Mouse (Mus musculus): ENCODE results near the gene Sh3bgr. TPM values are rescaled to one million over a fixed set of nuclear protein-coding genes. Genes with fewer than 3 reads are reported as not detected.

Gene Sh3bgr
- polyA plus RNA-seq, 1 experiment from 2014 or later, result 6.0 TPM

- H3K9me3 ChIP-seq (ENCODE audit: control insufficient read depth, low read length), result 0 out of 2 replicates have a peak, but pooled peaks cover 2% of the 10 kb centered on the region
- no peaks in the 10 kb centered on the region for H3K36me3 ChIP-seq (ENCODE audit: control insufficient read depth, insufficient read depth, low read length)
- no peak overlapping the region for H3K4me2 ChIP-seq
- H3K27me3 ChIP-seq (replicated peaks; ENCODE audit: control insufficient read depth, insufficient read depth, low read length), result no peaks in the 10 kb centered on the region
- H3K9ac ChIP-seq (ENCODE audit: low read depth, low read length), result no peak overlapping the region
- H3K4me3 ChIP-seq (ENCODE audit: low read depth, low read length), result no peak overlapping the region
- DNase-seq (ENCODE audit: low spot score) (no peak), ATAC-seq (replicated peaks; ENCODE audit: low FRiP score) (no peak)
- H3K27ac ChIP-seq (ENCODE audit: low read depth, low read length), result no peak overlapping the region
- H3K4me1 ChIP-seq (replicated peaks; ENCODE audit: control insufficient read depth, insufficient read depth, low read length), result no peaks in the 10 kb centered on the region
- WGBS, result 89% methylated on average over 7 of the region's 7 CpGs
Measured at GRCm38 (mm10) chr16:96249635-96250034, 49.4 kb downstream of the Sh3bgr start.

GRCm38 (mm10) chr16:96252146-96252545, 51.9 kb downstream of the Sh3bgr start:
- no peak overlapping the region for H3K4me3 ChIP-seq (ENCODE audit: low read depth, low read length)
- ATAC-seq (replicated peaks; ENCODE audit: low FRiP score) (no peak), DNase-seq (ENCODE audit: low spot score) (no peak)
- H3K36me3 ChIP-seq (ENCODE audit: control insufficient read depth, insufficient read depth, low read length), result no peaks in the 10 kb centered on the region
- no peak overlapping the region for H3K27ac ChIP-seq (ENCODE audit: low read depth, low read length)
- H3K9ac ChIP-seq (ENCODE audit: low read depth, low read length), result no peak overlapping the region
- H3K4me1 ChIP-seq (replicated peaks; ENCODE audit: control insufficient read depth, insufficient read depth, low read length), result no peaks in the 10 kb centered on the region
- H3K4me2 ChIP-seq, result no peak overlapping the region
- no peaks in the 10 kb centered on the region for H3K27me3 ChIP-seq (replicated peaks; ENCODE audit: control insufficient read depth, insufficient read depth, low read length)
- 0 out of 2 replicates have a peak, but pooled peaks cover 2% of the 10 kb centered on the region for H3K9me3 ChIP-seq (ENCODE audit: control insufficient read depth, low read length)
- 81% methylated on average over 1 of the region's 1 CpGs for WGBS

GRCm38 (mm10) chr16:96258429-96258828, 58.2 kb downstream of the Sh3bgr start:
- Histone ChIP-seq H3K4me3 (ENCODE audit: low read depth, low read length) (no peak overlapping the region), H3K36me3 (ENCODE audit: control insufficient read depth, insufficient read depth, low read length) (no peaks in the 10 kb centered on the region), H3K4me1 (replicated peaks; ENCODE audit: control insufficient read depth, insufficient read depth, low read length) (no peaks in the 10 kb centered on the region), H3K9me3 (ENCODE audit: control insufficient read depth, low read length) (no peaks in the 10 kb centered on the region), H3K4me2 (no peak overlapping the region), H3K9ac (ENCODE audit: low read depth, low read length) (no peak overlapping the region), H3K27ac (ENCODE audit: low read depth, low read length) (no peak overlapping the region), H3K27me3 (replicated peaks; ENCODE audit: control insufficient read depth, insufficient read depth, low read length) (no peaks in the 10 kb centered on the region)
- ATAC-seq (replicated peaks; ENCODE audit: low FRiP score) (no peak), DNase-seq (ENCODE audit: low spot score) (no peak)
- WGBS, result 83% methylated on average over 8 of the region's 8 CpGs

- no peak overlapping the region for H3K4me3 ChIP-seq (ENCODE audit: low read depth, low read length)
- H3K36me3 ChIP-seq (ENCODE audit: control insufficient read depth, insufficient read depth, low read length), result no peaks in the 10 kb centered on the region
- no peak overlapping the region for H3K9ac ChIP-seq (ENCODE audit: low read depth, low read length)
- no peak for DNase-seq (ENCODE audit: low spot score)
- no peaks in the 10 kb centered on the region for H3K27me3 ChIP-seq (replicated peaks; ENCODE audit: control insufficient read depth, insufficient read depth, low read length)
- H3K4me2 ChIP-seq, result no peak overlapping the region
- H3K4me1 ChIP-seq (replicated peaks; ENCODE audit: control insufficient read depth, insufficient read depth, low read length), result no peaks in the 10 kb centered on the region
- 68% methylated on average over 2 of the region's 2 CpGs for WGBS
- no peak for ATAC-seq (replicated peaks; ENCODE audit: low FRiP score)
- no peaks in the 10 kb centered on the region for H3K9me3 ChIP-seq (ENCODE audit: control insufficient read depth, low read length)
- H3K27ac ChIP-seq (ENCODE audit: low read depth, low read length), result no peak overlapping the region
Measured at GRCm38 (mm10) chr16:96271736-96272135, 71.5 kb downstream of the Sh3bgr start.

GRCm38 (mm10) chr16:96272929-96273619, 72.8 kb downstream of the Sh3bgr start:
- Histone ChIP-seq H3K4me1 (replicated peaks; ENCODE audit: control insufficient read depth, insufficient read depth, low read length) (no peaks in the 10 kb centered on the region), H3K9ac (ENCODE audit: low read depth, low read length) (0 out of 2 replicates have a peak overlapping the region, but pooled peaks have one; percentile 5), H3K4me3 (ENCODE audit: low read depth, low read length) (no peak overlapping the region), H3K4me2 (no peak overlapping the region), H3K27ac (ENCODE audit: low read depth, low read length) (no peak overlapping the region), H3K36me3 (ENCODE audit: control insufficient read depth, insufficient read depth, low read length) (no peaks in the 10 kb centered on the region), H3K9me3 (ENCODE audit: control insufficient read depth, low read length) (no peaks in the 10 kb centered on the region), H3K27me3 (replicated peaks; ENCODE audit: control insufficient read depth, insufficient read depth, low read length) (no peaks in the 10 kb centered on the region)
- peak; percentile 58 for ATAC-seq (replicated peaks; ENCODE audit: low FRiP score)
- no peak for DNase-seq (ENCODE audit: low spot score)
- 42% methylated on average over 14 of the region's 14 CpGs for WGBS

GRCm38 (mm10) chr16:96276596-96276995, 76.3 kb downstream of the Sh3bgr start:
- no peak overlapping the region for H3K4me3 ChIP-seq (ENCODE audit: low read depth, low read length)
- H3K27me3 ChIP-seq (replicated peaks; ENCODE audit: control insufficient read depth, insufficient read depth, low read length), result peaks cover 23% of the 10 kb centered on the region
- H3K27ac ChIP-seq (ENCODE audit: low read depth, low read length), result no peak overlapping the region
- no peak overlapping the region for H3K9ac ChIP-seq (ENCODE audit: low read depth, low read length)
- H3K9me3 ChIP-seq (ENCODE audit: control insufficient read depth, low read length), result no peaks in the 10 kb centered on the region
- no peaks in the 10 kb centered on the region for H3K4me1 ChIP-seq (replicated peaks; ENCODE audit: control insufficient read depth, insufficient read depth, low read length)
- ATAC-seq (replicated peaks; ENCODE audit: low FRiP score) (no peak), DNase-seq (ENCODE audit: low spot score) (no peak)
- no peaks in the 10 kb centered on the region for H3K36me3 ChIP-seq (ENCODE audit: control insufficient read depth, insufficient read depth, low read length)
- H3K4me2 ChIP-seq, result no peak overlapping the region
- 54% methylated on average over 3 of the region's 3 CpGs for WGBS

Other genes starting within 250 kb of the Sh3bgr start
- gene Psmg1, start 209.5 kb upstream of the Sh3bgr start, polyA plus RNA-seq (2014; fragmentation: Nextera tagmentation; extraction: Ambion mirVana), result 127 and 132 TPM in 2 replicates
- 46.3 and 52.0 TPM in 2 replicates for gene Brwd1, start 117.9 kb upstream of the Sh3bgr start, polyA plus RNA-seq (2014; fragmentation: Nextera tagmentation; extraction: Ambion mirVana)
- gene Hmgn1, start 72.7 kb upstream of the Sh3bgr start, polyA plus RNA-seq (2014; fragmentation: Nextera tagmentation; extraction: Ambion mirVana), result 450 and 470 TPM in 2 replicates
- 48.3 and 53.6 TPM in 2 replicates for gene Wrb, start 55.0 kb upstream of the Sh3bgr start, polyA plus RNA-seq (2014; fragmentation: Nextera tagmentation; extraction: Ambion mirVana)
- 0.32 and 0.38 TPM in 2 replicates for gene Lca5l, start 8.2 kb upstream of the Sh3bgr start, polyA plus RNA-seq (2014; fragmentation: Nextera tagmentation; extraction: Ambion mirVana)
- gene B3galt5, start 35.4 kb downstream of the Sh3bgr start, polyA plus RNA-seq (2014; fragmentation: Nextera tagmentation; extraction: Ambion mirVana), result 0.11 and 0.23 TPM in 2 replicates
- gene Itgb2l, start 243.2 kb downstream of the Sh3bgr start, polyA plus RNA-seq (2014; fragmentation: Nextera tagmentation; extraction: Ambion mirVana), result 0.30 and 1.0 TPM in 2 replicates